Mouse (Mus musculus) forebrain, embryonic 15.5 days (tissue): ENCODE measurements around the gene Evi5l. TPM values are rescaled to one million over a fixed set of nuclear protein-coding genes. Genes with fewer than 3 reads are reported as not detected.

Source experiments
- polyA plus RNA-seq: library from polyadenylated mRNA; unstranded; fragments of >200 nt; fragmentation: Nextera tagmentation; extraction: Ambion mirVana; gene quantifications from 2 replicates; pipeline ENCODE4 v1.2.1, GENCODE M21; 2015

Evi5l gene
- polyA plus RNA-seq, 1 experiment from 2014 or later: 98.9 TPM

Other genes starting within 250 kb of the Evi5l start
- gene Cd209b, start 239.7 kb upstream of the Evi5l start, polyA plus RNA-seq: not detected in 2 replicates
- 0.55 and 0.69 TPM in 2 replicates for gene Cd209c, start 211.8 kb upstream of the Evi5l start, polyA plus RNA-seq
- 0.22 TPM in 1 of 2 replicates, not detected in the other for gene Cd209f, start 60.7 kb upstream of the Evi5l start, polyA plus RNA-seq
- not detected in 2 replicates for gene Cd209g, start 32.5 kb upstream of the Evi5l start, polyA plus RNA-seq
- gene Prr36, start 50.9 kb downstream of the Evi5l start, polyA plus RNA-seq: 40.5 and 52.5 TPM in 2 replicates
- gene Lrrc8e, start 60.3 kb downstream of the Evi5l start, polyA plus RNA-seq: not detected in 2 replicates
- gene Map2k7, start 72.2 kb downstream of the Evi5l start, polyA plus RNA-seq: 26.3 and 27.5 TPM in 2 replicates
- 0.89 and 1.3 TPM in 2 replicates for gene Gm49320, start 72.3 kb downstream of the Evi5l start, polyA plus RNA-seq
- gene Tgfbr3l, start 81.6 kb downstream of the Evi5l start, polyA plus RNA-seq: 3.1 and 3.4 TPM in 2 replicates
- gene Snapc2, start 86.5 kb downstream of the Evi5l start, polyA plus RNA-seq: 73.5 and 74.7 TPM in 2 replicates
- 397 and 404 TPM in 2 replicates for gene Ctxn1, start 92.7 kb downstream of the Evi5l start, polyA plus RNA-seq
- 42.6 and 43.3 TPM in 2 replicates for gene Timm44, start 109.3 kb downstream of the Evi5l start, polyA plus RNA-seq
- gene Ccl25, start 158.6 kb downstream of the Evi5l start, polyA plus RNA-seq: 21.7 and 22.6 TPM in 2 replicates
- gene Elavl1, start 158.8 kb downstream of the Evi5l start, polyA plus RNA-seq: 149 and 159 TPM in 2 replicates